Mouse (Mus musculus) C2C12 (cell line): Measurements from ENCODE around the gene Ctf1. TPM values are rescaled to one million over a fixed set of nuclear protein-coding genes. Genes with fewer than 3 reads are reported as not detected.

Source experiments
- H3K27me3 ChIP-seq: one replicate; pipeline ENCODE4 v1.6.1; 2011; ENCODE audit not compliant: control insufficient read depth, insufficient read depth, insufficient read length
- H3K36me3 ChIP-seq: one replicate; pipeline ENCODE4 v1.6.1; 2011; ENCODE audit not compliant: control insufficient read depth, insufficient read depth
- H3K4me3 ChIP-seq: one replicate; pipeline ENCODE4 v1.5.1; 2011; ENCODE audit warnings: mild to moderate bottlenecking, control low read depth; ENCODE audit not compliant: poor library complexity, insufficient read depth, severe bottlenecking
- H3K79me2 ChIP-seq: one replicate; pipeline ENCODE4 v1.6.1; 2011; ENCODE audit not compliant: control insufficient read depth, insufficient read depth
- H3K79me3 ChIP-seq: one replicate; pipeline ENCODE4 v1.6.1; 2011; ENCODE audit warnings: low read depth, control low read depth
- H3ac ChIP-seq: one replicate; pipeline ENCODE3; 2011; ENCODE audit warnings: low read depth; ENCODE audit not compliant: control insufficient read depth, insufficient read length
- CEBPB ChIP-seq: IDR thresholded peaks from one replicate; pipeline ENCODE4 v1.6.1; 2011; ENCODE audit warnings: low read depth, mild to moderate bottlenecking, control low read depth, moderate library complexity
- CTCF ChIP-seq: IDR thresholded peaks from one replicate; pipeline ENCODE4 v1.5.1; 2011; ENCODE audit not compliant: control insufficient read depth, insufficient read depth, insufficient read length
- FOSL1 ChIP-seq: IDR thresholded peaks from one replicate; pipeline ENCODE4 v1.8.0; 2011; ENCODE audit warnings: mild to moderate bottlenecking, low read length; ENCODE audit not compliant: poor library complexity, insufficient read depth, severe bottlenecking
- MAX ChIP-seq: IDR thresholded peaks from one replicate; pipeline ENCODE4 v1.6.1; 2011; ENCODE audit warnings: mild to moderate bottlenecking, control low read depth
- MYOD1 ChIP-seq: IDR thresholded peaks from one replicate; pipeline ENCODE4 v1.6.1; 2011; ENCODE audit warnings: low read depth; ENCODE audit not compliant: control insufficient read depth, insufficient read length
- MYOG ChIP-seq: IDR thresholded peaks from one replicate; pipeline ENCODE4 v1.6.1; 2011; ENCODE audit not compliant: control insufficient read depth, insufficient read length; ENCODE audit errors: extremely low read depth
- USF1 ChIP-seq: IDR thresholded peaks from one replicate; pipeline ENCODE4 v1.6.1; 2011; ENCODE audit warnings: low read depth, mild to moderate bottlenecking, control low read depth, moderate library complexity
- polyA plus RNA-seq: library from polyadenylated mRNA; unstranded; fragments of >200 nt; fragmentation: generic; extraction: Trizol; gene quantifications from one replicate; pipeline ENCODE4 v1.2.1, GENCODE M21; 2012; ENCODE audit warnings: missing spikeins

Ctf1 gene
- polyA plus RNA-seq, 1 experiment, result 9.2 TPM

DNA sequence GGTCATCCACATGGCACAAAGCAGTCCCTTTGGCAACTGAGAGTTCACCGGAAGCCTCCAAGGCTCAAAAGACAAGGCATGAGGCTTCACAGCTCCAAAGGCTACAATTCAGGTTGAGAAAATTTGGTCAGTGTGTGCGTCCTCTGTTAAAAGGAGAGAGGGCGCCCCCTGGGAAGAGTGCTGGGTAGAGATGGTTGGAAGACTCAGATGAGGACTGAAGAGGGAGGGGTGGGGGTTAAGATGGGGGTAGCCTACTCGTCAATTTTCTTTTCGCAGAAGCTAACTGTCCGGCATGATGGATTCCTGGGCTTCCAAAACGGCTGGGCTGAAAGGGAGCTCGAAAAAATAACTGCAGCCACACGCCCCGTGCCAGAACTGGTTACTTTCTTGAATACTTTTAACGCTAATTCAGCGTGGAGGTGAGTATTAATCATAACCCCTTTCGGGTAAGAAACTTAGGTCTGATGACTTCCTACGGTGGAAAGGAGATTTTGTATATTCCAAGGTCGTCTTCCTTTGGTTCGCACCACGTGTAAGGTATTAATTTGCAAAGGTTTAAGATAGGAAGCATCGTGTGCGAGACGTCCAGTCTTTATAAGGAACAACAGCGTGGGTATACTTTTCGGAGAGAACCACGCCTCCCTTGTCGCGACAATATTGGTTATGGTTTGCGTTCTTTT lies 32.0 kb downstream of the Ctf1 start, which contains the start of gene Fbxl19:
Fbxl19 (plus strand) TSS at position 178 of the 680 bp plus-strand sequence.
- Histone ChIP-seq H3K4me3 (peak within 1 kb of the TSS; percentile 55), H3K79me3 (no peaks in the 10 kb centered on the region), H3K79me2 (peaks cover 11% of the 10 kb centered on the region), H3ac (peak within 1 kb of the TSS; percentile 62), H3K36me3 (peaks cover 5% of the 10 kb centered on the region), H3K27me3 (no peaks in the 10 kb centered on the region)
- TF ChIP-seq USF1 (no peak), CTCF (no peak), MYOG (no peak), MAX (no peak), MYOD1 (no peak), FOSL1 (no peak), CEBPB (no peak)

DNA sequence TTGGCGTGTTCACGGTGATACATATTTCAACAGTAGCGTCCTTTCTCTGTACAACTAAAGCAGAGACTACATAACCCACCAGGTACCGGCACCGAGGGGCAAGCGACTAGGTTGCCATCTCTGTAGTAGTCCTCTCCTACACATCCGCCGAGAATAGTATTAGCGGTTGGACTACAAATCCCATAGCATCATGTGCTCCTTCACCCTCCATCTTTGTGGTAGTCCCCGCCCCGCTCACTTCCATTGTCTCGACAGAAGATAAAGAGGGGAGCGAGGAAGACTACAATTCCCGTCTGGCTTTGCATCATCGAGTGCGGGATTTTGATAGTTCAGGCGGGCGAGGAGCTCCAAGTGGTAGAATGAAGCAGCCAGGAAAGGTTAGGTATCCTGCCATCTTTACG lies 32.7 kb downstream of the Ctf1 start:
- Histone ChIP-seq H3K4me3 (peak overlapping the region; percentile 55), H3K79me2 (peaks cover 11% of the 10 kb centered on the region), H3K27me3 (no peaks in the 10 kb centered on the region), H3ac (peak overlapping the region; percentile 62), H3K79me3 (no peaks in the 10 kb centered on the region), H3K36me3 (peaks cover 9% of the 10 kb centered on the region)
- TF ChIP-seq USF1 (peak; percentile 79), CTCF (no peak), MYOD1 (no peak), CEBPB (no peak), MYOG (no peak), MAX (no peak), FOSL1 (no peak)

DNA sequence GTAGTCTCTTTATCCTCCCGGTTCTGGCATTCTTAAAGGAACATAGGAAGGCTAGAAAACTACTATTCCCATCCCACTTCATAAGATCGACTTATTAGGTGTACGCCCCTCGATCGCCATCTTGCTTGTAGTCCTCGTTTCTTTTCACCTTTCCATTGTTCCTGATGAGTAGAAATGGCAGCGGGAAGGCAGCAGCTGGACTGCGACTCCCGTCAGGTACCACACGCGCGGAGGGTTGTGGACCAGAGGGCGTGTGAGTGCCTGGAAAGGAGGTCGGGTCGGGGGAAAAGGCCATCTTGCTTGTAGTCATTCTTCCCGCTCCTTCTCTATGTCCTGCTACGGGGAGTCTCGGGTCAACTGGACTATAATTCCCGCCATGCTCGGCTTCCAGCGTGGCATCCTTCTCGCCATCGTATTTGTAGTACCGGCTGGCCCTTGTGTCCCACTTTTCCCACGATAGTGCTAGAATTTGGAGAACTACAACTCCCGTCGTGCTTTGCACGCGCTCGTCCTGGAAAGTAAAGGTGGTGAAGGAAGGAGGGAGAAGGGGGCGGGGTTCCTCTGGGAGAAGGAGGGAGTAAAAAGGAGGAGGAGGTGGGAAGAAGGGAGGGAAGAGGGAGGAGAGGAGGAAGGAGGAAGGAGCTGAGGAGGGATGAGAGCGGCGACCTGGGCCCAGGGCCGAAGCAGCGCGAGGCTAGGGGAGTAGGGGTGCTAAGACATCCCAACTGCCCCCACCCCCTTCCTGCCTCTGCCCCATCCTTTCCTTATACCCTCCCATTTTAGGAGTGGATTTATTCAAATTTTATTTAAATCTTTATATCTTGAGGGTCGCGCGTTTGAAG lies 33.3 kb downstream of the Ctf1 start:
- peak overlapping the region; percentile 55 for H3K4me3 ChIP-seq
- H3K79me2 ChIP-seq, result peaks cover 11% of the 10 kb centered on the region
- no peaks in the 10 kb centered on the region for H3K27me3 ChIP-seq
- peak overlapping the region; percentile 66 for H3ac ChIP-seq
- TF ChIP-seq FOSL1 (no peak), USF1 (no peak), CTCF (no peak), MAX (peak; percentile 13), MYOD1 (no peak), MYOG (no peak), CEBPB (no peak)
- H3K79me3 ChIP-seq, result no peaks in the 10 kb centered on the region
- H3K36me3 ChIP-seq, result peaks cover 13% of the 10 kb centered on the region

DNA sequence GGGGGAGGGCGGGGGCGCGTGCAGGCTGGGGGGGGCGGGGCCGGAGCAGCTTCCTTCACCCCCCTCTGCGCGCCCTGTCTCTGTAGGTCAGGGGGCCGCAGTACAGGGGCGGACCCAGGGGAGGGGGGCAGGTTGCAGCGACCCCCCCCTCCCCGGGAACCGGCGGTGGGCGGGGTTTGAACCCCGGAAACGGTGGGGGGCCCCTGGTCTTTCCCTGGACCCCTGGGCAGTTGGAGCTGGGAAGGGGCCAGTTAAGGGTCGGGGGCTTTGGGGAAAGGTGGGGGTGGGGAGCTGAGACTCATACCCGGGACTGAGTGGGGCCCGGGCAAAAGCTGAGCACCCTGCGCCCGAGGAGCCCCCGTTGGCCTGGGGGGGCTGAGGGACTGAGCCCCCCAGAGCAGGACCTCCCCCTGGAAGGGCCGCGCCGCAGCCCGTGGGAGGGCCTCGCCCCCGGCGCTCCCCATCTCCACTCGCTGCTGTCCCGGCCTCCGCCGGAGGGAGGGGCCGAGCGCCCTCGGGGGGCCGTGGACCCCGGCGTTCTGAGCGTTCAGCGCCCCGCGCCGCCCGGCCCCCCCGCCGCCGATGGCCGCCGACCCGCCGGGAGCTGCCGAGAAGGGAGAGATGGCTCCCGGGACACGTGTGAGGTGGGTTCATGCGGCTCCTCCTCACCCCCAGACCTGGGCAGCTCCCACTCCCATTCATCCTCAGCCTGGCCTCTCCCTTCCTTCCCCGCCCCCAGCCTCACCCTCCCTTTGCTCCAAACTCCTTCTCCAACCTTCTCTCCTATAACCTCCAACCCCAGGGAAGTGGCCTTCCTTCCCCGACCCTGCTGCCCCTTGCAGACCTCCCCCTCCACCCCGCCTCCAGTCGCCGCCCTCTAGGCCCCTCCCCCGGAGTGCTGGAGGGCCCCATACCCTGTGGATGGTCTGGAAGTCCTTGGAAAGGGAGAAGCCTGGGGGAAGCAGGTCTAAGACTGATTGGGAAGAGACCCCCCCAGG lies 34.3 kb downstream of the Ctf1 start:
- no peaks in the 10 kb centered on the region for H3K79me3 ChIP-seq
- TF ChIP-seq MYOG, result no peak
- no peak for TF ChIP-seq MAX
- no peak for TF ChIP-seq CTCF
- TF ChIP-seq USF1, result no peak
- no peak for TF ChIP-seq MYOD1
- TF ChIP-seq CEBPB, result no peak
- TF ChIP-seq FOSL1, result no peak
- H3K36me3 ChIP-seq, result peaks cover 22% of the 10 kb centered on the region
- H3ac ChIP-seq, result peak overlapping the region; percentile 52
- H3K27me3 ChIP-seq, result no peaks in the 10 kb centered on the region
- peak overlapping the region; percentile 55 for H3K4me3 ChIP-seq
- peaks cover 11% of the 10 kb centered on the region for H3K79me2 ChIP-seq

DNA sequence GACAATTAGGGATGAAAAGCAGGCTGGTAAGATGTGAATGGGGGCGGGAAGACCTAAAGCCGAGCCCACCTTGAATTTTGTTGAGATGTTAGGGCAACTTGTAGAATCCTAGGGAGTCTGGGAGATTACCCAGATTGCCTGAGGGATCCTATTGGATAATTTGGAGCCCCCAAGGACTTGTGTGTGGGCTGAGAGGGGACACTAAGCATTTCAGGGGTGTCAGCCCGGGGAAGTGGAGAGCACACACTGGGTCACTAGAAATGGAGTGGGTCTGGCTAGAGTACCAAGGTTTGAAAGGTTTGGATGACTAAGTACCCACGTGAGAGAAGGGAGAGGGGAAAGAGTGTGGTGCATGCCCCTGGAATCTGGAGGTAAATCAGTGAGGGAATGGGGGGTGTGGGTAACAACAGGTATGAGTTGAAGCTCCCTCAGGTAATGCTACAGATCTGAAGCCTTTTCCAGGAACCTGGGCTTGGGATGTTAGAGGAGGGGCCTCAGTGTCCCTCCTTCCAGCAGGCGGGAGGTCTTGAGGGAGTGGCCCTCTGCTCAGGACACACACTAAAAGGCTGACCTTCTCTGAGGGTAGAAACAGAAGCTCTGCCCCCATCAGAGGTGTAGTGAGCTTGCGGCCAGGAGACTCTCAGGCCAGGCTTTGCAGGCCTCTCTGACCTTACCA lies 35.2 kb downstream of the Ctf1 start:
- H3K79me2 ChIP-seq, result peaks cover 11% of the 10 kb centered on the region
- no peaks in the 10 kb centered on the region for H3K27me3 ChIP-seq
- TF ChIP-seq MYOG (no peak), USF1 (no peak), CEBPB (no peak), CTCF (no peak), FOSL1 (no peak), MAX (no peak), MYOD1 (no peak)
- H3K79me3 ChIP-seq, result no peaks in the 10 kb centered on the region
- peak overlapping the region; percentile 55 for H3K4me3 ChIP-seq
- H3ac ChIP-seq, result no peak overlapping the region
- H3K36me3 ChIP-seq, result peaks cover 24% of the 10 kb centered on the region
